Mouse (Mus musculus) heart, embryonic 12.5 days (tissue): ENCODE data around the gene Fxyd6. TPM values are rescaled to one million over a fixed set of nuclear protein-coding genes. Genes with fewer than 3 reads are reported as not detected.

Source experiments
- polyA plus RNA-seq: library from polyadenylated mRNA; unstranded; fragments of >200 nt; fragmentation: Nextera tagmentation; extraction: Ambion mirVana; gene quantifications from 2 replicates; pipeline ENCODE4 v1.2.1, GENCODE M21; 2016

The Fxyd6 gene
- polyA plus RNA-seq, 1 experiment from 2014 or later: 30.8 TPM

Other genes with a start within 250 kb of the Fxyd6 start
- gene Scn4b, start 231.8 kb upstream of the Fxyd6 start, polyA plus RNA-seq: 0.62 and 0.91 TPM in 2 replicates
- not detected in 2 replicates for gene BC049352, start 188.2 kb upstream of the Fxyd6 start, polyA plus RNA-seq
- gene Tmprss4, start 166.1 kb upstream of the Fxyd6 start, polyA plus RNA-seq: not detected in 2 replicates
- gene Il10ra, start 101.0 kb upstream of the Fxyd6 start, polyA plus RNA-seq: 0.63 and 0.74 TPM in 2 replicates
- gene Tmprss13, start 51.1 kb upstream of the Fxyd6 start, polyA plus RNA-seq: 0.09 TPM in 1 of 2 replicates, not detected in the other
- 1.4 and 2.2 TPM in 2 replicates for gene Fxyd2, start 29.5 kb downstream of the Fxyd6 start, polyA plus RNA-seq
- 0.05 and 0.09 TPM in 2 replicates for gene Dscaml1, start 56.4 kb downstream of the Fxyd6 start, polyA plus RNA-seq